Mouse (Mus musculus) neutrophil, adult 5-6 weeks (primary cell): Measurements from ENCODE around the gene Jaml. TPM values are rescaled to one million over a fixed set of nuclear protein-coding genes. Genes with fewer than 3 reads are reported as not detected.

ENCODE experiments used
- ATAC-seq: fragments of 151-379, 151-347 bp; 2 replicates; pipeline ENCODE4 v1.8.0; 2017; ENCODE audit warnings: mild to moderate bottlenecking, moderate TSS enrichment; ENCODE audit not compliant: insufficient number of reproducible peaks, poor library complexity, low FRiP score, severe bottlenecking; ENCODE audit errors: extremely low read depth
- total RNA-seq: library from RNA; stranded (forward); fragments of 200-1000 nt; gene quantifications from 2 replicates; pipeline ENCODE4 v1.2.3, GENCODE M21; 2017

The Jaml gene
- total RNA-seq, 1 experiment from 2014 or later = 323 TPM

GRCm38 (mm10) chr9:45150933-45151332 lies 72.0 kb downstream of the Jaml start:
- no peak for ATAC-seq

GRCm38 (mm10) chr9:45153361-45153760 lies 74.4 kb downstream of the Jaml start:
- no peak for ATAC-seq

Other genes with a start within 250 kb of the Jaml start
- gene Kmt2a, start 197.9 kb upstream of the Jaml start, total RNA-seq = 56.5 and 64.5 TPM in 2 replicates
- 48.6 and 74.2 TPM in 2 replicates for gene Atp5l, start 158.4 kb upstream of the Jaml start, total RNA-seq
- gene Ube4a, start 113.6 kb upstream of the Jaml start, total RNA-seq = 45.8 and 48.0 TPM in 2 replicates
- 81.3 and 90.1 TPM in 2 replicates for gene Cd3g, start 98.8 kb upstream of the Jaml start, total RNA-seq
- gene Cd3d, start 97.4 kb upstream of the Jaml start, total RNA-seq = 18.5 and 21.4 TPM in 2 replicates
- gene Cd3e, start 69.6 kb upstream of the Jaml start, total RNA-seq = 14.1 and 18.3 TPM in 2 replicates
- 0.23 and 0.49 TPM in 2 replicates for gene Mpzl2, start 39.4 kb upstream of the Jaml start, total RNA-seq
- gene Mpzl3, start 24.0 kb upstream of the Jaml start, total RNA-seq = 49.8 and 51.6 TPM in 2 replicates
- 0.49 and 1.0 TPM in 2 replicates for gene Scn2b, start 38.6 kb downstream of the Jaml start, total RNA-seq
- gene Scn4b, start 59.2 kb downstream of the Jaml start, total RNA-seq = 0.35 and 0.49 TPM in 2 replicates
- gene BC049352, start 102.8 kb downstream of the Jaml start, total RNA-seq = 0.49 and 0.81 TPM in 2 replicates
- gene Tmprss4, start 124.9 kb downstream of the Jaml start, total RNA-seq = 0.70 and 0.74 TPM in 2 replicates
- gene Il10ra, start 190.0 kb downstream of the Jaml start, total RNA-seq = 128 and 129 TPM in 2 replicates
- 0.47 and 0.61 TPM in 2 replicates for gene Tmprss13, start 239.9 kb downstream of the Jaml start, total RNA-seq